Mouse (Mus musculus) kidney, adult 8-10 months (tissue): ENCODE measurements around the gene Rin3.

ENCODE experiments used
- DNase-seq, 2 experiments: peaks; one replicate each; pipeline ENCODE4 v3.0.0; 2022

Gene Rin3

DNA sequence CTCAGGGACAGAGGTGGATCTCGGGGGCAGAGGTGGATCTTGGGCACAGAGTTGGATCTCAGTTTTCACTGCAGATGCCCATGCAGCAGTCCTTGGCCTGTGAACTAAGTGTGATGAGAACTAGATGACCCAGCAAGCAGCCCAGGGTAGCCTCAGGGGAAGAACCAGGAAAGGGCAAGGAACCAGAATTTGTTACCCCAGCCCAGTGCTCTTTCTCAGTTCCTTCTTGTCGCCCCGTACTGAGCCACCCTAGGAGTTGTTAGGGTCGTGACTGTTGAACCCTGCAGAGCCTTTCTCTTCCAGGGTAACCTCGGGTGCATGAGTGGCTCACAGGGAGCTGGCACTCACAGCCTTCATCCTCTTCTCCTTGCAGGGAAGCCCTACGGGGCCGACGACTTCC is 99.3 kb downstream of the Rin3 start:
- DNase-seq: no peak

DNA sequence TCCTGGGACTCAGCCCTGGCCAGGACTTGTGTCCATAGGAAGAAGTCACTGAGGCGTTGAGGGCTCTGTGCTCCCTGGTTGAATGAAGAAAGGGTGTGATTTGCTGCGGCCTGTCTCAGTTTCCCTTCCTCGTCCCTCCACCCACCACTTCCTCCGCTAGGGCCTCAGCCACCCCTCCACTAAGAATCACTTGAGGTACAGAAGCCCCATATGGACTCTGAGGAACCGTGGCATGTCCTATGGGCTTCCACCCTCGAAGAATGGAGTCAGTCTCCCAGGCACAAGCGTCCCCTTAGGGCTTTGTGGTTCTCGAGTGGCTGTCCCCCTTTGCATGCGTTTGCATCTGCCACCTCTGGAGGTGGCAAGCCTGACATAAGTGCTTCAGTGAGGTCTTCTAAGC is 100.4 kb downstream of the Rin3 start:
- DNase-seq: no peak

DNA sequence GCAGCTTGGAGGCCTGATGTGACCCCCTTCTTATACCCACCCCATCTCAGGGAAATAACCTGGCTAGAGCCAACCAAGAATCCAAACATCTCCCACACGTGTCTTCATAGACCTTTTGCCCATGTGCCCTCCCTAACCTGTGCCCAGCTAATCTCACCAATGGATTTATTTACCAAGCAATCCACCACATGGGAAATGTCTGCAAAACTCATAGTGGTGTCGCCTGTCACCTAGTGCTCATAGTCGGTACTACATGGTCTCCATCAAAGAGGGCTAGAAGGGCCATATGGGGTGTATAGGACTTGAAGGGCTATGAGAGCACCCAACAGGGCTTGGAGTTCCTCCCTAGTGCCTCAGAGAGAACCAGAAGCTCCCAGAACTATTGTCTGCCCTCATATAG is 102.0 kb downstream of the Rin3 start:
- DNase-seq: peak in 1 of 2 experiments; percentile 27

DNA sequence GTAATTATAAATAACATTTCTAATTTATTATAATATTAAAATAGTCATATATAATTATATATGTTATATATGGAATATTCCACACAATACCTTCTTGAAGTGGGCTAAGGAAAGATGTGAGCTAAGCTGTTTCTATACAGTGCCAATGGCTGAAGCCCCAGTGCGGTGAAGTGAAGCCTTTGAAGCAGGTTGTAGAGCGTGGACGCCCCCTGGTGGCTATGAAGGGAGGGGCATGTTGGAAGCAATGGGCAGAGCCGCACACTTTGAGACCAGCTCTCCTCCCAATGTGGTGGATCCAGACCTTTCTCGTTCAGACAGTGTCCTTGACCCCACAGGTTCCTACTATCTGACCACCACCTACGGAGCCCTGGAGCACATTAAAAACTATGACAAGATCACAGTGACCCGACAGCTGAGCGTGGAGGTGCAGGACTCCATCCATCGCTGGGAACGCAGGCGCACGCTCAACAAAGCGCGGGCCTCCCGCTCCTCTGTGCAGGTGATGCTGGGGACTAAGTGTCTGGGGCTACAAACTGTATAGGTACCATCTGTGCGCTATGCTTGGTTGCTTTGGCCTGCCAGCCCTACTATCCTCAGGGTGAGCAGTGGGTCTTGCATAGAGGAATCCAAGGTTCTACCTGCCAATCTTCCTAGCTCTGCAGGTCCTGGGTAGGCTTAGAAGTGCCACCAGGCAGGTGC is 104.5 kb downstream of the Rin3 start:
- peak; percentile 55 to 85 for DNase-seq

DNA sequence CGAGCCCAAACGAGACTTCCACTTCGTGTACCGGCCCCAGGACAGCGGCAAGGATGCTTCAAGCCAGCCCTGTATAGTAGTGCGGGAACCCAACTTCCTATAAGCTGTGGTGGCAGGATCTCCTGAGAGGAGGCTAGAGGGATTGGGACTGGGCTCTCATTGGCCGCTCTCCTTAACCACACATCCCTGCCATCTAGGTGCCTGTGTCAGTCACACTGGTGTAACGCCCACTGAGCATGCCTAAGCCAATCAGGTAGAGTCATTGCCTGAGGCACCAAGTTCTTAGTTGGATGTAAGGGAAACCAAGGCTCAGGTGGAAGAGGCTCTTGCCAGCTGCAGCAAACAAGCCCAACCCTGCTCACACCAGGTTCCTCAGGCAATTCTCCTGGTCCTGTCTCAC is 107.2 kb downstream of the Rin3 start:
- no peak for DNase-seq

DNA sequence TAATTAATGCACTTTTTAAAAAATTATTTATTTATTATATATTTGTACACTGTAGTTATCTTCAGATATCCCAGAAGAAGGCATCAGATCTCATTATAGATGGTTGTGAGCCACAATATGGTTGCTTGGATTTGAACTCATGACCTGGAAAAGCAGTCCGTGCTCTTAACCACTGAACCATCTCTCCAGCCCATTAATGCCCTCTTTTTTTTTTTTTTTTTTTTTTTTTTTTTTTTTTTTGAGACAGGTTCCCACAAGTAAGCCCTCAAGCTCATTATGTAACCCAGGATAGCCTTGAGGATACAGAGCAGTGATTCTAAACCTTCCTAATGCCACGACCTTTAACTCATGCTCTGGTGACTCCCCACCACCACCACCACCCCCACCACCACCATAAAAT is 108.3 kb downstream of the Rin3 start:
- no peak for DNase-seq

DNA sequence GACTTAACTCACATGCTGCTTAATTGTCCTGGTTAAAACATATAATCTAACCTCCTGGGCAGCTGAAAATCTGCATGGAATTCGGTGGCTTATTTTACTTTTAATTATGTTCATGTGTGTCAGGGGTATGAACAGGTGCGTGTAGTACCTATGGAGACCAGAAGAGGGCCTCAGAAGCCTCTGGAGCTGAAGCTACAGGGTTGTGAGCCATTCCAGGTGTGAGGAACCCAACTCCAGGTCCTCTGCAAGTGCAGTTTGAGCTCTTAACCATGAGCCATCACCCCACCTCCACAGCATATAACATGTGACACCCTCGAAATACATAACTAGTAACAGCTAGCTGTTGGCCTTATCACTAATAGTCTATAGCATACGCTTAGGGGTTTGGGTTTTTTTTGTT is 109.1 kb downstream of the Rin3 start:
- DNase-seq: peak in 1 of 2 experiments; percentile 53

DNA sequence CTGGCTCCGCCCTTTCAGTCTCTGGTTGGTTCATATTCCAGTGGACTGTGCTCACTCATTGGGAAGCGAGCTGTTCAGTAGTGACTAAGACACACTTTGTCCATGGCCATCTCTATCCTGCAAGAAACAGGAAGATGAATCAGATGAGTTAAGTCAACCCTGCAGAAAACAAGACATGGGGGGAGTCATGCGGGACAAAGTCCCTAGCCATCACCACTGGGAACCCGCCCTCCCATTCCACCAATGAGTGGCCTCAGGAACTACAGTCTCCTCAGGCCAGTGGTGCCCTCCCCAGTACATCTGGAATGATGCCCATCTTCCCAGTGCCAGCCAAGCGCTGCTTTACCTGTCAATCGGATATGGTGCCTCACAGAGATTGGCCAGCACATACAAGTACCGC is 111.6 kb downstream of the Rin3 start:
- peak; percentile 86 to 92 for DNase-seq

DNA sequence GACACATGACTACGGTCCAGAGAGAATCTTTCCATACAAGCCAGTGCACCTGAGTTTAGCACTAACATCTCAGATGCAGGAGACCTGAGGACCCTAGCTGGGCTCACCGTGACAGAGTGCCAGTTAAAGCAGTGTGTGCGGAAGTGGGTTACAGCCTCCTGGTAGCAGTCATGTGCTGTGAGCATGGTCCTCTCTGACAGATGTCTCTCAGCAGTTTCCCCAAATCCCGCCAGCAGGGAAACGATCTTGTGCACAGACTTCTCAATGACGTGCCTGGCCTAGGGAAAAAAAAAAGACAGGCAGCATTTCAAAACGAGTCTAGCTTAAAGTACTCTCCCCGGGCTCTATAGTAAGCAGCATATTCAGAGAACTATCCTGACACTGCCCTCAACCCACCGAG is 112.7 kb downstream of the Rin3 start:
- no peak for DNase-seq

DNA sequence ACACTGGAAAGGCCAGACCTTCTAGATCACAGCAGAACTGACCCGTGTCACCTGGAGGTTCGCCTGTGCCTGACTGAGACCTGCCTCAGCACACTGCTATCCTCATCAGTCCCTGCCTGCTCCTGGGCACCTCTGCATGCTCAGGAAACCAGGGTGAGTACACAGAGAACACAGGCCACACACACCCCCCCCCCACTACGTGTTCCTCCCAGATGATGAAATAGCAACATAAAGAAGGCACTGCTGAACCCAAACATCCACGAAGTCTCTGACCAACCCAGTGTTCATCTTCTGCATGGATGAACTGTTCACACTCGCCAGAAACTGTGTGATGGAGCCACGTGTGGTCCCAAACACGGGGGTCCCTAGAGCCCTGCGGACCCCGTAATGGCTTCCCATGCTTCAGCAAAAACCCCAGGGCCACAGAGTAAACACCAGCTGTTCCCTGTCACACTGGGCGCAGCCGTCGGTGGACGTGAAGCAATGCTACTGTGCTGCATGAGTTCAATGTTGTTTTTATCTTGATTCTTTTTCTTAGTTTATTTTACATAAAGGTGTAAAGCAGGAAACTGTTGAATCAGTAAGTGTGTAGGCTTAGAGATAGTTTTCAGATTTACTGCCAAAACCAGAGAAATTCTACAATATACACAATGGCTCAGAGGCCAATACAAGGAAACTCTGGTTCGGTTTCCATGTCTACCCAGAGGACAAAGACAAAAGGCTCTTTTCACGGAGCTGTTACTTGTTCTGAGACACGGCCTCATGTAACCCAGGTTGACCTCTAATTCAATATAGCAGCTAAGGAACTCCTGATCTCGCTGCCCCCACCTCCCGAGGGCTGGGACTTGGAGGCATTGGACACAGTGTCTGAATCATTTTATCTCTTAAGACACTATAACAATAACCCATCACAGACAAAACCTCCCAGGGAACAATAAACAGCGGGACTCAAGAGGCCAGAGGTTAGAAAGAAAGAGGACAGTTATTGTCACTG is 113.4 kb downstream of the Rin3 start:
- no peak for DNase-seq

DNA sequence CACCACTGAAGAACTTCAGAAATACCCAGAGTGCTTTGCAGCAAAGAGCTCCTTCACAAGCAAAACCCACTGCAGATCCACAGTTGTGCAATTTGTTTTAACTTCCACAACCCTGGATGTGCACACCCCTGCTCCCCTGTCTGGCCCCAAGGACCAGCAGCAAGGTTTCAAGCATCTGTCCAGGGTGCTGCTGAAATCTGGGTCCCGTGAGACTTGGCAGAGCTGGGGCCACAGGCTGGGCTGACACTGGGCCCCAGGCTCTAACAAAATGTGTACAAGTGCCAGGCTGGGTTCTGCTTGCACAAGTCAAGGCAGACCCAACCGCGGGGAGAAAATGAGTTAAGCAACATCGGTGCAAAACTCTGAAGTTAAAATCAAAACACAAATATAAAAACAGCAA is 115.7 kb downstream of the Rin3 start:
- no peak for DNase-seq

DNA sequence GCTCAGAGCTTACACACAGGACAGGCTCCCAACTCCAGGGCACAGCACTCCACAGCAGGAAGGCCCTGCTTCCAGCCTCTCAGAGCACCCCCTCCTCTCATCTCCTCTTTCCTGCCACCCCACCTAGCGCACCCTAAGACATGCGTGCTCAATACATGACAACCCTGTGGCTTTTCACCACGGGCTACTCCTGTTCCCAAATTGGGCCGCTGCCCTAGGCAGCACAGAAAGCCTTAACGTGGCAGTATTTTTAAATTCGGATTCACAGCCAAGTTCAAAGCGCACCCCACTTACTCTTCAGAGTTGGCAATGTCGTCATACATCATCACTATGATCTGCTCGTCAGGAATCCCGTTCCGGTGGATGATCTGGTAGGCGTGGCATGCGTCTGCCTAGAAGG is 130.3 kb downstream of the Rin3 start:
- DNase-seq: no peak

DNA sequence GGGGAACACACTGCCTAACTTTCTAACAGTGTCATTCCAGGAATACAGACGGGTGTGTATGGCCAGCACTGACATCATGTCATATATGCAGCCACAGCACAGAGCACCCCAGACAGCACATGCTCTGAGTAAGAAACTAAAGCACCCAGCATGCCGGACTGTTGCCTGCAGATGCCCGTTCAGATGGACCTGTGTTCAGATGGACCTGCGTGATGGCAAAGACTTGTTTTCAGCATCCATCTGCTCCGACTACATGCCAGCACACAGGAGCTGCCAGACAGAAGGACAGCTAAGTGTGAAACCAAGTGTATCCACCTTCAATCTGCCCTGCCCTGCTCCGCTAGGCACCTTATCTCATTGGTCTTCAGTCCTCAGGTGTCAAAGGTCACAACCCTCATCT is 131.8 kb downstream of the Rin3 start:
- DNase-seq: no peak

DNA sequence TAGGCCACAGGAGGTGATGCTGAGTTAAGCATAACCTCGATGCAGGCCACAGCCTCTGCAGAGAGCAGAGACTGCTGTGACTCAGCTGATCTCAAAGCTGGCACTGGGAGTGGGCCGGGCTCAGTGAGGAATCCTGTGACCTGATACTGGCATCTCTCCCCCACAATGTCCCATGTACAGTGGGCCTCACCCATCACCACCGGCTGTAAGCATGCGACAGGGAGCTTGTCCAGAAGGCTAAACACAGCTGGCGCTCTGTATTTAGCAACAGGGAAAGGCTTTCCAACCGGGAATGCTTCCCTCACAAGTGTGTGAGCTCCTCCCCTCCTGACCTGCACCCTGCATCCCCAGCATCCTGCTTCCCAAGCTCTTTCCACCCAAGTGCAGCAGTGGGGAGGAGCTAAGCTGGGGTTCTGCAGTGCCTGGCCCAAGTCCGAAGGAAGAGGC is 133.6 kb downstream of the Rin3 start:
- DNase-seq: no peak

DNA sequence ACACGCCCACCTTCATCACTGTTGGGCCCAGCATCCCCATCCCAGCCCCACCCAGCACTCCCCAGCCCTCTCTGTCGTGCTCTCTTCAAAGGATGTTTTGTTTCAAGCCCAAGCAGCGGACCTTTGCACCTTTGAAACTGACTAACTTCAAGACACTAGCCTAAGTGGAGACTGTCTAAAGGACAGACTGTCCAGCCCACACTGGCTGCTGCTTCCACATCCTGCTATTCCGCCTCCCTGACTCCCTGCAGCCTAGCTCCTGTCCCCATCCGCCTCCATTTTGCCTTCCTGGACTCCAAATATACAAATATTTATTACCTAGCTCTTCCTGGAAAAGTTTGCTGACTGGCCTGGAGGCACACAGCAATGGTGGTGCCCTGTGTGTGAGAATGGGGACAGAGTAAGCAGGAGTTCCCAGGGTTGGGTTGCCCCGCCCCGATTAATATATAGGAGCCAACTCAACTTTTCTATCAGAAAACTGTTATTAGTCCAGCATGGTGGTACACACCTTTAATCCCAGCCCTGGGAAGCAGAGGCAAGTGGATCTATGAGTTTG is 134.2 kb downstream of the Rin3 start:
- DNase-seq: no peak

DNA sequence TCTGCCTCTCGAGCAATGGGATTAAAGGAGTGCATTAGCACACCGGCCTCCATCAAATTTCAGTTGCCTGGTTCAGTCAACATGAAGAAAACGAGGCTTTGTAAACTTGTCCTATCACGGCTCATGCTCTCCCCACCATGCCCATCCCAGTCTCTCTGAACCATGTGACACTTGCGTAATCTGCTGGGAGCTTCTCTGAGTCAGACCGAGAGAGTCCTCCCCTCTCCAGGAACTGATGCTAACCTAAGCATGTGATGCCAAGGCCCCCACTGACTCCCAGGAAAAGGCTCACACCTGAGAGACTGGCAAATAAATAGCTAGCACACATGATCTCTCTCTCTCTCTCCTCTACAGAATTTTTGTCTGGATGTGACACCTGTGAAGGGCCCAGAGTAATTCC is 134.9 kb downstream of the Rin3 start:
- no peak for DNase-seq

DNA sequence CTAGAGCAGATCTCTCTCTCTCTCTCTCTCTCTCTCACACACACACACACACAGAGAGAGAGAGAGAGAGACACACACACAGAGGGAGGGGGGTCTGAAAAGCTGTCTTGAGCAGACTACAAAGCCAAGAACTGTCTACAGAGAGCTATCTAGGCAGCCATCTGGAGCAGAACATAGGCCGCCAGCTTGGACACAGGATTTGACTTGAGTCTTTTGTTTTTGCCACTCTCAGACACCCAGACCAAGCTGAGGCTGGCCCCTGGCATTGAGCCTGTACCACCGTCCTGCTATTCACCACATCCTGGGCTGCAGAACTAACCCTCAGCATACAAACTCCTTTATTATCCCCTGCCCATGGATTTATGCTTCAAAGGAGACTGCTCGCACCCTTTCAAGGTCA is 136.7 kb downstream of the Rin3 start:
- DNase-seq: no peak

DNA sequence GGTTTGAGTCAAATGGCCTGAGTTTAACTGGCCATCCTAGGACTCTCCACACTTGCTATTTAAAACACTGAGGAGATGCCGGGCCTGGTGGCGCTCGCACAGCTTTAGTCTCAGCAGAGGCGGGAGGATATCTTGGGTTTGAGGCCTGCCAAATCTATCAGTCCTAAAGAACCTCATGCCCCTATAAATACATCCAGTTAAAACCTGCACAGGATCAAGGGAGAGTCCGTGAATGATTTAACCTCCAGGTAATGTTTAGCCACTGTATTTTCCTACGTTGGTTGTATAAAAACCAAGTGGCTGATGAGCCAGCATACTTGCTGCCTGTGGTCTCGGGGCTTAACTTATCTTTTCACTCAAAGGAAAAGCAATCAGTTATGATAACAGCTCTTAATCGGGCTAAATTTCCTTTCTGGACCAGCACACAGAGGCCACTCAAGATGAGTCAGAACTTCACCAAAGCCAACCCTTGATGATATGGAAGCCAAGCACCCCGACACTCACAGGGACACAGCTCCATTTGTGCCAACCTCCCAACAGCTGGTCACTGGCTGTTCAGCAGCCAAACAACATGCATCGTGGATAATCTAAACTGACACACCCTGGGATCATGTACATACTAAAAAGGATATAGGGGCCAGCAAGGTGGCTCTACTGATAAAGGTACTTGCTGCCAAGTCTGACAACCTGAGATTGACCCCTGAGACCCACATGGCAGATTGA is 137.5 kb downstream of the Rin3 start:
- DNase-seq: peak; percentile 56 to 82

DNA sequence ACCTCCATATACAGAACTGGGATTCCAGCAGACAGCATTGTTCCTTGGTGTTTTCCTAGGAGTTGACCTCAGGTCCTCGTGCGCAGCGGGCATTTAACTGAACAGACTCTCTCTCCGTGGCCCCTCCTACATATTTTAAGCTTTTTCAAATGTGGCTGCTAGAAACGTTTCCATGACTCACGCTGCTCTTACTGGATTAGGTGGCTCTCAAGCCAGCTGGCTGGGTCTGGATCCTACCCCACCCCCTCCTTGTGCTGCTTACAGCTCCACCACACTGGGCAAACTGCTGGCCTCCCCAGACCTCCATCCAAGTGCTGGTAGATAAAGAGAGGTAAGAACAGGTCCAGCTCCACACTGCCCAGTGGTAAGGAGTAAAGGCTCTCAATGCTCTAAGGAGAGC is 139.2 kb downstream of the Rin3 start:
- peak; percentile 62 to 75 for DNase-seq

DNA sequence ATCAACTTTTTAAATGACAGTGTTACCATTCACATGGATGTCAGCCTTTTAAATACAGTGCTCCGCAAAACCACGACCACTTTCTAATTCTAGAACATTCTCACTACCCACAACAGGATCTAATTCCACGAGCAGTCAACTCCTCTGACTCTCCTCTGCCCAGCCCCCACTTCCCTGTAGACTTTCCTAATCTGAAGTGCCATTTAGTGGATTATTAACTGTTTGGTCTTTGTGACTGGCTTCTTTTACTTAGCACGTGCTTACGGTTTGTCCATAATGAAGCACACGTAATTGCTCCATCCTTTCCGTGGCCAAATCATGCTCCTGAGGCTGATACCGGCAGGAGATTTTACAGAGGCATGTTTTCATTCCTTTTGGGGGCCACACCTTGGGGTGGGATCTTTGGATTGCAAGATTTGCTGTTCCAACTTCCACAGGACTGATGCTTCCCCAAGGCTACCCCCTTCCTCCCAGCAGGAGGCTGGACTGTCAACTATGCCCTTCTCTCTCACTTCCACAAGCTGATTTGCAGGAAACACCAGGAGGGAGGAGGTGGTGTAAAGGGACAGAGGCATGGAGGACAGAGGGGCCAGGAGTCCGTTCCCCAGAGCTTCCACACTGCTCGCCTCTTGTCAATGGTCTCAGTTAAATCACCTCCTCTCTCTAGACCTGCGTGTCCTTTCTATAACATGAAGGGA is 139.9 kb downstream of the Rin3 start:
- no peak for DNase-seq

DNA sequence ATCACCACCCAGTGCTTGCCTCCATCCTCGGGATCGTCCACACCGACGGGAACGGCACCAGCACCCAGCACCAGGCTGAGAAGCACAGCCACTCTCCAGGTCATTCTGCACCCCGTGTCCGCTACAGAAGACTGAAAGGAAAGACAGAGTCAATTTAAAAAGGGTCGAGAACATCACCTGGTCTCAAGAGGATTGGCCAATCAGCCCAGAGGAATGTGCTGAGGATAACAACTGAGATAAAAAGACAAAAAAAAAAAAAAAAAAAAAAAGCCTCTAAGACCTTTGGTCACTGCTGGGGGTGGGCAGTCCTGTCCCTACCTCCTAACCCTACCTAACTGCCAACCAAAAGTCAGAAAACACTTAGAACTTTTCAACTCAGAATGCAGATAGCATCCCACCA is 140.8 kb downstream of the Rin3 start:
- peak in 1 of 2 experiments; percentile 60 for DNase-seq

DNA sequence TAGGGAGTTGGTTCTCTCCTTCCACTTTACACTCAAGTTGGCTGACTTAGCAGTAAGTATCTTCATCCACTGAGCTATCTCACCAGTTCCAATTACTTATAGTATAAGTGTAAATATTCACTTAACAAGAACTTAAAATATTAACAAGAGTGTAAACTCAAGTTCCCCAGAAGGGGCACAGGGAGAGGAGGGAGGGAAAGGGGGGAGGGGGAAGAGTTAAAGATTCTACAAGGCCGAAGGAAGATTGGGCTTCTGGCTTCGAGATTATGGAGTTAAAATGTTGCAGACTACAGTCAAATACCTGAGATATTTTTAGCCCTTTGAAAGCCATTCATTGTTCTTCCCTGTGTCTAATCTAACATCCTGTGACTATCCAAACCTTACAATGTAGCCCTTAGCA is 141.6 kb downstream of the Rin3 start:
- no peak for DNase-seq
